Mouse (Mus musculus): ENCODE measurements around the gene Eras.
"Not testable (repeated sequence)": the region's sequence is repeated elsewhere in the genome, so short reads cannot be mapped to it uniquely, and the experiment has no call there.

The Eras gene

DNA sequence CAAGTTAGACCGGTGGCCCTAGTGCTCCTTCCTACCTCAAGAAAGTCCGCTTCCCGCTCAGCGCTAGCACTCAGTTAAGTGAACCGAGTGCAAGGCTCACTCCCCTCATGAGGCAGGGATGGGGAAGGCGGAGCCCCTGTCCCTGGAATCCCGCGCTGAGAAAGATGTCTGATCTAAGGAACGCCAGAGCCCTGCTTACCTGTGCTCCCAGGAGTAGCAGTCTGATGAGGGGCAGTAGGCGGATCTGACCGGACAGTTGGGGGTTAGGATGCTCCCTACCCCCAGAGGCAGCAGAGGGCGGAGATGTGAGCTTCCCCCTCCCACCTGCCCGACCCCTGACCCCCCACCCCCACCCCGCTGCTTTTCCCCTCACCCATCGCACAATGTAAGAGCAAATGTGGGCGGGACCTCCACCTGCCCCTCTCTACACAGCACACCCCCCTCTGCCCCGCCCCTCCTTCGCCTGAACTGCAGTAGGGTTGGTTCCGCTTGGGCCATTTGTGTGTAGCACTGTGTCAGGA, at the start of gene Eras:
Eras (minus strand) TSS at position 338 of the 521 bp plus-strand sequence.
- DNase-seq (ENCODE audit: extremely low read depth, low read depth) = no peak

GRCm38 (mm10) chrX:7977892-7978291, 49.5 kb upstream of the Eras start, which contains the start of gene Gata1:
TSS of gene Gata1 (minus strand) at chrX:7978071.
- DNase-seq (ENCODE audit: extremely low read depth, low read depth) = no peak

DNA sequence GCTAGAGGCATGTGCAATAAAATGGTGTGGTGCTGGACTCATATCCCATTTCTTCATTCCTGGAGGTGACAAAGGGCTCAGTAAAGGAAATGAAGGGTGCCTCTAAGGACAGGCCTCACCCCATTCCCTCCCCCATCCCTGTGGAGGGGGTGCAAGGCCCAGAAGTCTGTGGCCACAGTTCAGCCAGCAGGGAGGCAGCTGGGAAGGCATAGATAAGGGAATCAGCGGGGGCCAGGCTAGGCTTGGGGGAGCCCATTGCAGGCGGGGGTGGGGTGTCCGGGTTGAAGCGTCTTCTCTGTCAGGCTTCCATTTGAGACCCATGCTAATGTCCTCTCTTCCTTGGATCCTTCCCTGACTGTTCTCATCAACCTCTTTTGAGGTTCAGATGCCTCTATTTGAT, 42.9 kb upstream of the Eras start:
- DNase-seq (ENCODE audit: extremely low read depth, low read depth) = peak; percentile 91

DNA sequence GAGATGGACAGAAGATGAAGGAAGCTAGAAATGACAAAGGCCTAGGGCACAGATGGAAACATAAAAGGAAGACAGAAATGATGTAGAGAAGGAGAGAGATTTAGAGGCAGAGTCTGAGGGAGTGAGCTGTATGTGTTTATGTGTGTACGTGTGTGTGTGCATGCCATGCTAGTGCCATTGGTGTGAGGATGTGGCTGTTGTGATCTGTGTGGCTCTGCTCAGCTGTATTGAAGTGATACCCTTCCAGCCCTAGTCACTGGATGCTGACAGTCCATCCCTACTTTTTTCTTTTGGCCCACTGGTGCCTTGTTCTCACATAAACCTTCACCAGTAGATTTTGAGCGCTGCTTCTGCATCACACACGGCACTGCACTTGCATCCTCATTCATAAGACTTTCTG, 40.5 kb upstream of the Eras start:
- peak; percentile 44 for DNase-seq (ENCODE audit: extremely low read depth, low read depth)

DNA sequence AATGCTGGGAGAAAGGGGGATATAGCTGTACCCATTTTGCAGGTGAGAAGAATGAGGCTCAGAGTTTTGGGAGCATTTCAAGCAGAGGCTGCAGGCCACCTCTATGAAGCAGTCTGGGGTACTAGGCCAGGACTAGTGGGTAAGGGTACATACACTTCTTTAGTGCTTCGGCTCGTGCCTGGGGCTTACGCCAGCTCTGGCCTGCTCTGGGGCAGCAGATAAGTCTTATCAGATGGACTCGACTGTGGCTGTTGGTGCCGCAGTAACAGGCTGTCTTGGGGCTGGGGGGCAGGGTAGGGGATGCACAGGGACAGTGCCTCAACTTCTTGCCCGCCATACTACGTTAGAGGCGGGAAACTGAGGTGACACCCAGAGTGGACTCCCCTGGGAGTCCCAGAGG, 39.8 kb upstream of the Eras start:
- peak; percentile 80 for DNase-seq (ENCODE audit: extremely low read depth, low read depth)

DNA sequence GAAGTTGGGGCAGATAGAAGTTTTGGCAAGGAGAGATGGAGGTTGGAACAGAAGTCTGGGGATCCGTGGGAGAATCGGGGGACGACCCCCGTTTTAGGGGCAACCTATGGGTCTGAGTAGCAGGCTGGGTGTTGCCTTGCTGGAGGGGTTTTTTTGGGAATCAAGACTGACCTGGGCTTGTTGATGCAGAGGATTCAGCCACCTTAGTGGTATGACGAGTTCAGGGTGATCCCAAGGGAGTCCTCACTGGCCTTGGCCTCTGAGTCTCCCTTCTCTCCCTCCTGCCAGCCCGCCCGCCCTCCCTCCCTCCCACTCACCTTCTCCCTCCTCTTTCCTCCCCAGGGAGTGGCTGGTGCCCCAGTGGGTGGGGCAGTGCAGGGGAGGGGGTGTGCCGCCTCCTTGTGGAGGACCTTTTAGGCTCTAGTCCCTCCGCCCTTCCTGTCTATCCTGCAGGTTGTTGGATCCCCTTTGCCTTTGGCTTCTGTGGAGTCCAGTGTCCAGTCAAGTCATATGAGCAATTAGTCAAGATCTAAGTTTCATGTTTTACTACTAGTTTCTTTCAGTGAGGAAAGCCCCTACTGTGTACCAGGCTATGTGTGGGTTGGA, 39.3 kb upstream of the Eras start:
- DNase-seq (ENCODE audit: extremely low read depth, low read depth) = peak; percentile 90

DNA sequence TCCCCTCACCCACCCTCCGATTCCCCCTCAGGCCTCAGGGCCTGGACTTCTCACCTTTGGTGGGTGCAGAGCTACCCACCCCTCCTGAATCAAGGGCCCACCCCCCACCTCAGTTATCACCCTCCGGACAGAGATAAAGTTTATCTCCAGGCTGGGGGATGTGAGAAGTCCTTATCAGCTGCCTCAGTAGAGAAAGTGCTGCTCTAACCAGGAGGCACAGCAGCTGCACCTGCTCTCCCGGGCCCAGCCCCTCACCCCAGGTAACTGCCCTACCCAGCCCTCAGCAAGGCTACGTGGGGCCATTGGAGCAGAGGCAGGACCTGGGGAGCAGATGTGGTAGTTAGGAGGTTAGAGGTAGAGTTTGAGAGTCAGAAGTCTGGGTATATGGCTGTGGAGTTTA, 37.8 kb upstream of the Eras start:
- DNase-seq (ENCODE audit: extremely low read depth, low read depth) = no peak

GRCm38 (mm10) chrX:7963829-7964626, 35.6 kb upstream of the Eras start:
- DNase-seq (ENCODE audit: extremely low read depth, low read depth) = peak; percentile 90

DNA sequence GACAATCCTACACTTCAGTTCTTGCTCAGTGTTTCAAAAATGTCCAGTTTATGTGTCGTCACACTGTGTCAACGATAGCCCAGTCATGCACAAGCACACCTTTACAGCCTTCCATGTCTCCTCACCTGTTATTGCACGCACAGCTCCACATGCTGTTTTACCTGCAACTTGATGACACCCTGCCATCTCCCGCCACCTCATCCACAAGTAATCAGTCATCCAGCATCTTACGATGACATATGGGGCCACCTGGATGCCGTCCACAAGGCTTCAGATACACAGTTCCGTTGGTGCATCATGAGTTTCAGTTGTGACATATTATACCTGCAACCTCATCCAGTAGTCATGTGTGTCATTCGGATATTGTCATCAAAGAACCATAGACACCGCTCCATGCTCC, 30.5 kb upstream of the Eras start:
- no peak for DNase-seq (ENCODE audit: extremely low read depth, low read depth)

DNA sequence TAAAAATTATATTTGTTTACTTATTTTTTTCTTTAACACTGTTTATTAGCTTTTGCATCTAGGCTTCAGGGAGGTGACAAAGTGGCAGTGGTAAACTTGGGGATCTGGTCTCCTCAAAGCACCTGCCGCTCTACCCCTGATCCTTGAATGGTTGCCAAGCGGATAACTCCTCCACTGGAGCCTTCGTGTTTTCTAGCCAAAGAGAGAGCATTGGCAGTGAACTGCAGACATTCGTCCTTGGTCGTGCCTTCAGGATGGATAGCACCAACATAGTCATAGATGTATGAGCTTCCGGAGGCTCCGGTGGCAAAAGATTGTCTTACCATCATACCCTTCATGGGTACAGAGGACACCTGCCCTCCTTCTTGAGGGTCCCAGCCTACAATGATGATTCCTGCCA, 21.7 kb upstream of the Eras start:
- no peak for DNase-seq (ENCODE audit: extremely low read depth, low read depth)

DNA sequence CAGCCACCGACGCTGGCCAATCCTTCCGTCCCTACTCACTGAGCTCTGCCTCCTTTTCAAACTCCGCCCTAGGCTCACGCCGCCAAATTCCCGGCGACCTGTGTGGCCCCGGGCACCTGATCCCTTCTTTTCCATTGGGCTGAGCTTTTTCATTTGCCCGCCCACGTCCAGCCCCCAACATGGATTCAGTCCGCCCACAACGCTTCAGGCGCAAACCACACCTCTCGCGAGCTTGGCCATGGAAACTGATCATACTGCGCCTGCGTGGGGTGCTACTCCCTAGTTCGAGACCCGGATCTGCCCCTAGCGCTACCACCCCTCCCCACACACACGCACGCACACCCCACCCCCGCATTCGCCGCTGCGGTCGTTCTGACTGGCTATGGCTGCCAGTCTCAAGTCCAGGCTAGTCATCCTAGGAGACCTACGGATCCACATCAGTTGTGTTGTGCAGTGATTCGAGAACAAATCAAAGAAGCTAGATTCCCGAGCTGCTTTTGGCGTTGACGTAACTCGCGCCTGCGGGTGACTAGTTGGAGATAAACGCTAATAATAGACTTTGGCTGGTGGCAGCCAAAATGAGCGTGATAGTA, 19.6 kb upstream of the Eras start:
- peak; percentile 96 for DNase-seq (ENCODE audit: extremely low read depth, low read depth)

GRCm38 (mm10) chrX:7947108-7947899, 18.9 kb upstream of the Eras start, which contains the start of gene Hdac6:
TSS of gene Hdac6 (minus strand) at chrX:7947889.
- no peak for DNase-seq (ENCODE audit: extremely low read depth, low read depth)

- no peak for DNase-seq (ENCODE audit: extremely low read depth, low read depth)
Observed at GRCm38 (mm10) chrX:7945618-7946017, 17.2 kb upstream of the Eras start.

- DNase-seq (ENCODE audit: extremely low read depth, low read depth) = no peak
Observed at GRCm38 (mm10) chrX:7937667-7938066, 9.3 kb upstream of the Eras start.

DNA sequence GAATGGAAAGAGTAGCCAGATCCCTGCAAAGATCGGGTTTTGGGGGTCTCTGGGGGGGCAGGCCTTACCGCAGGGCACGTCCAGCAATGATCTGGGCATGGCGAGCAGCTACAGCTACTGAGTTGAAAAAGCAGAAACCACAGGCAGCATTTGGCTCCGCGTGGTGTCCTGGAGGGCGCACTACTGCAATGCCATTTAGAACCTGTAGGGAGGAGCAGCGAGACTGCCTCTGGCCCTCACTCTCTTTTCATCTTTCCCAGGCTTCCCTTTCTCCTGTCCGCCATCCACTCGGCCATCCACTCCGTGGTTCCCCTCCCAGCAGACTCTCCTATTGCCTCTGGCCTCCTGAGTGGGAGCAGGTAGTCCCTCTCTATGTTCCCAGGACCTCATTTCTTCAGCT, 8.5 kb upstream of the Eras start:
- DNase-seq (ENCODE audit: extremely low read depth, low read depth) = no peak

DNA sequence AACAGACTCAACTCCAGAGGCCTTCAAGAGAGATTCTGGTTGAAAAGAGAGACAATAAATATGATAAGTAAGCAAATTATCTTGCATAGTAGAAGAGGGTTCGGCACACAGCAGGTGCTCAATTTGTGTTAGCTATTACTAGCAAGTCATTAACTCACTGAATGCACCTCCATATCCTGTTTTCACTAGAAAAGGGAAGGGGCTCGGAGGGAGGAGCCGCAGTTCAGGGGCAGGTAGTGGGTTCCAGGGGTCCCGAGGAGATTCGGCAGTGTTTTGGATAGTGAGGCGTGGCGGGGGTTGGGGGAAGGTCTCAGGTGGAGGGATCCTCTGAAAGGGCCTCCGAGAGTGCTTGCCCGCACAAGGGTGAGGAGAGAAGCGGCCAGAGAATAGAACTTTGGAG, 1.3 kb downstream of the Eras start:
- DNase-seq (ENCODE audit: extremely low read depth, low read depth) = no peak

GRCm38 (mm10) chrX:7926266-7926665, 2.1 kb downstream of the Eras start:
- no peak for DNase-seq (ENCODE audit: extremely low read depth, low read depth)

DNA sequence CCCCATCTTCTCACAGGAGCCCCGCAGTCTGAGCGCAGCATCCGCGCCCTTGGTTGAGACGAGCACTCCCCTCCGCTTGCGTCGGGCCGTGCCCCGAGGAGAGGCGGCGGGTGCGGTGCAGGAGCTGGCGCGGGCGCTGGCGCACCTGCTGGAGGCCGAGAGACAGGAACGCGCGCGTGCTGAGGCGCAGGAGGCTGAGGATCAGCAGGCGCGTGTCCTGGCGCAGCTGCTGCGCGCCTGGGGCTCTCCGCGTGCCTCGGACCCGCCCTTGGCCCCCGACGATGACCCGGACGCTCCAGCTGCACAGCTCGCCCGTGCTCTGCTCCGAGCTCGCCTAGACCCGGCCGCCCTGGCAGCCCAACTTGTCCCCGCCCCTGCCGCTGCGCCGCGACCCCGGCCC, 6.4 kb downstream of the Eras start:
- no peak for DNase-seq (ENCODE audit: extremely low read depth, low read depth)

DNA sequence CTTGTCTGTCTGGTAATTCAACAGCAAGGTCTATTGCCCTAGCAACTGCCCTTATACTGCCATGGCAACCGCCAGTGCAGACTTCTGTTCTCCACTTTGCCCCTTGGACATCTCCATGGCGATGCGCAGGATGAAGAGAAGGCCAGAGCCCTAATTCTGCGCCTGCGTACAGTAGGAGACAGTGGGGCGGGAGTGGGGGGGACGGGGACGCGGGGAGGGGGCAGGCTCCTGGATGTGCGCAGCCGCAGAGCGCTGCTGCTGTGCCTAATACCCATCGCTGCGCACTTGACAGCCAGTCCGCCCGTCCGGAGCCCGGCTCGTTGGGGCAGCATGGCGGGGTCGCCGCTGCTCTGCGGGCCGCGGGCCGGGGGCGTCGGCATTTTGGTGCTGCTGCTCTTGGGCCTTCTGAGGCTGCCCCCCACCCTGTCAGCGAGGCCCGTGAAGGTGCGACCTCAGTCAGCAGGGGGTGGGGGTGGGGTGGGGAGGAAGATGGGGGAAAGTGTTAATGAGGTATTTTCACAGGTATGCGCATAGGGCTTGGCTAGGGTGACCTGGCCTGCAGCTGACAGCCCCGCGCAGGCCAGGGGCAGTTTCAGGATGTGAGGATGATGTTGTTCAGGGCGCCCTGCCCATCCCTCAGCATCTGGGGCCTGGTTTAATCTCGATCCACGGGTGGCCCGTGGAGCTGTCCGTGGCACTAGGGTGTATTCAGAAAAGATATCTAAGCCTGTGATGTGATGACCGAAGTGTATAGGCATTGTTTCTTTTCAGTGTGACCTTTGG, 8.6 kb downstream of the Eras start, which contains the start of gene Pcsk1n:
Pcsk1n (plus strand) TSS at position 222 of the 783 bp plus-strand sequence.
- DNase-seq (ENCODE audit: extremely low read depth, low read depth) = no peak

DNA sequence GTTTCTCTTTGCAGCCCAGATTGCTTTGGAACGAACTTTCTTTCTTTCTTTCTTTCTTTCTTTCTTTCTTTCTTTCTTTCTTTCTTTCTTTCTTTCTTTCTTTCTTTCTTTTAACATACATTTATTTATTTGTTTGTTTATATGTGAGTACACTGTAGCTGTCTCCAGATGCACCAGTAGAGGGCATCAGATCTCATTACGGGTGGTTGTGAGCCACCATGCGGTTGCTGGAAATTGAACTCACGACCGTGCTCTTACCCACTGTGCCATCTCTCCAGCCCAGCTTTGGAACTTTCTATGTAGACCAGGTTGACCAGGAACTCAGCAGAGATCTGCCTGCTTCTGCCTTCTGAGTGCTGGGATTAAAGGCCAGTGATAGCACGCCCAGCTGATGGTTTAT, 10.4 kb downstream of the Eras start:
- DNase-seq (ENCODE audit: extremely low read depth, low read depth) = not testable (repeated sequence)

GRCm38 (mm10) chrX:7915669-7916068, 12.7 kb downstream of the Eras start:
- DNase-seq (ENCODE audit: extremely low read depth, low read depth) = not testable (repeated sequence)

Data from MEL-GATA-1-ER (cell line).